Mouse (Mus musculus) forebrain, embryonic 10.5 days (tissue): ENCODE data around the gene Tpcn1. TPM values are rescaled to one million over a fixed set of nuclear protein-coding genes. Genes with fewer than 3 reads are reported as not detected.

Experiments
- DNase-seq: peaks from one replicate; pipeline ENCODE4 v3.0.0-alpha.2; 2017; ENCODE audit warnings: low spot score; ENCODE audit errors: extremely low spot score
- H3K27ac ChIP-seq: fragments of 300-500 bp; sonication (generic); 2 replicates; pipeline ENCODE4 v1.5.1; 2016; ENCODE audit warnings: mild to moderate bottlenecking
- H3K27me3 ChIP-seq: fragments of 300-500 bp; sonication (generic); 2 replicates; pipeline ENCODE4 v1.6.1; 2016; ENCODE audit warnings: mild to moderate bottlenecking; ENCODE audit not compliant: poor library complexity, severe bottlenecking
- H3K36me3 ChIP-seq: fragments of 300-500 bp; sonication (generic); replicated peaks from 2 replicates; pipeline ENCODE4 v1.6.1; 2016; ENCODE audit warnings: mild to moderate bottlenecking, moderate library complexity
- H3K4me1 ChIP-seq: fragments of 300-500 bp; sonication (generic); 2 replicates; pipeline ENCODE4 v1.6.1; 2016
- H3K4me3 ChIP-seq: fragments of 300-500 bp; sonication (generic); 2 replicates; pipeline ENCODE4 v1.5.1; 2016; ENCODE audit warnings: mild to moderate bottlenecking, moderate library complexity
- H3K9me3 ChIP-seq: fragments of 300-500 bp; sonication (generic); 2 replicates; pipeline ENCODE4 v1.6.1; 2016; ENCODE audit warnings: mild to moderate bottlenecking, moderate library complexity
- WGBS: fragments of 180-500 bp; shearing (Covaris S2); methylation state at CpG from one replicate; pipeline ENCODE4 v1.1.7; 2016; 5-methylcytosine and 5-hydroxymethylcytosine counted together
- polyA plus RNA-seq: library from polyadenylated mRNA; unstranded; fragments of >200 nt; fragmentation: Nextera tagmentation; extraction: Ambion mirVana; gene quantifications from 2 replicates; pipeline ENCODE4 v1.2.1, GENCODE M21; 2016

The Tpcn1 gene
- polyA plus RNA-seq, 1 experiment from 2014 or later = 11.7 TPM

DNA sequence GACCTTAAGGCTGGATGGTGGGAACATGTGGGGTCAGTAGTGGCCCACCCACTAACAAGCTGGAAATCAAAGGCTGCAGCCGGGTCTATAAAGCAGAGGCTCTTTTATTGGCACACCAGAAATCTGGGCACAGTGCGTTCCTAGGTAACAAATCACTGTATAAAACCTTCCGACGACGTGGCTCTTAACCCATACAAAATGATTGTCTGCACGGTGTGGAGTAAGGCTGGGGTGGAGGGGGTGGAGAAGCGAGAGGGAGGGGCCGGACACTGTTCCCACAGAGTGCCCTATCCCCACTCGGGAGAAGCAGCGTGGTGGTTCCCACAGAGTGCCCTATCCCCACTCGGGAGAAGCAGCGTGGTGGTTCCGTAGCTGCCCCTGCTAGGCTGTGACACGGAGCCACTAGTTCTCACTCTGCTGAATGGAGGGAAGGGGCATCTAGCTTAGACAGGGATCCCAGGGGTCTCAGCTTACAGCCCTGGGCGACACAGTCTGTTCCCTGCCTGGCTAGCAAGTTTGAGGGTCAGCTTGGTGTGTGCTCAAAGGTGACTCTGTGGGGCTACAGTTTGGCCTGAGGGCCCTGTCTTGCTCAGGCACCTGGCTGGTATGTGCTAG lies 54.3 kb downstream of the Tpcn1 start:
- H3K27ac ChIP-seq = peak overlapping the region; percentile 72

DNA sequence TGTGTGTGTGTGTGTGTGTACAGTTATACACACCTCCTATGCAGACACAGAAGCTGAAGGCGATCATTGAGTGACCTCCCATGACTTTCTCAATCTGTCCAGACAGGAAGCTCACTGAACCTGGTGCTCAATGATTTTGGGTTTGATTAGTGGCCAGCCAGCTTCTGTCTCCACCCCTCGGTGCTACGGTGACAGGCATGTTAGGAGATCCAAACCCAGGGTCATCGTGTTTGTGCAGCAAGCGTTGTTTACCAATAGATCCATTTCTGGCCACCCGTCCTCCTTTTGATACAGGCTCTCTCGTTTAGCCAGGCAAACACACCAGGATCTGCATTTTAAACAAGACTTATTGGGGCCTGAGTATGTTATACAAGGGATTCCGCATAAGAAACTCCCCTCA lies 56.8 kb downstream of the Tpcn1 start:
- Histone ChIP-seq H3K27me3 (no peaks in the 10 kb centered on the region), H3K36me3 (peaks cover 6% of the 10 kb centered on the region; the same call in 1 of the 2 replicates), H3K9me3 (no peaks in the 10 kb centered on the region), H3K27ac (no peak overlapping the region), H3K4me3 (no peak overlapping the region), H3K4me1 (peaks cover 38% of the 10 kb centered on the region)
- 92% methylated on average over 8 of the region's 8 CpGs for WGBS
- DNase-seq = no peak

More for the DNA sequence above, 54.3 kb downstream of the Tpcn1 start:
- H3K9me3 ChIP-seq = no peaks in the 10 kb centered on the region
- 74% methylated on average over 15 of the region's 15 CpGs for WGBS
- H3K4me1 ChIP-seq = peaks cover 40% of the 10 kb centered on the region
- DNase-seq = no peak
- no peak overlapping the region for H3K4me3 ChIP-seq
- H3K27me3 ChIP-seq = no peaks in the 10 kb centered on the region
- H3K36me3 ChIP-seq = peaks cover 24% of the 10 kb centered on the region

DNA sequence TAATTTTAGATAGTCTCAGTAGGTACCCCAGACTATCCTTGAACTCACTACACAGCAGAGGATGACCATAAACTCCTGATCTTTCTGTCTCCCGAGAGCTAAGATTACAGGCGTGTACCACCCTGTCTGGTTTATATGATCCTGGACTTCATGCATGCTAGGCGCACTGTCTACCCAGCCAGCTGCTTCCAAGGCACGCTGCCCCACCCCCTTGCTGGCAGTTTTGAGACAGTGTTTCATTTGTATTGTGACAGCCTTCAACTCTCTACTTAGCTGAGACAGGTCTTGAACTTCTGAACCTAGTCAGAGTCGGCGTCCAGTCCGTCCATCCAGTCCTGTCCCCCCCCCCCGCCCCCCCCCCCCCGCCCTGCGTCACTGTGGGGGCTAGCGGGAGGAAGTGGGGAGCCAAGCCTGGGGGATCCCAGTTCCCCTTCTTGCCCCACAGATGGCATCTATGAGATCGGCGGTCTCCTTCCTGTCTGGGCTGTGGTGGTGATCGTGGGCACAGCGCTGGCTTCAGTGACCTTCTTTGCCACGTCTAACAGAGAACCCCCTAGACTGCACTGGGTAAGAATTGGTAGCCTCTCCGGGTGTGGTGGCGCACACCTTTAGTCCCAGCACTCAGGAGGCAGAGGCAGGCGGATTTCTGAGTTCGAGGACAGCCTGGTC lies 61.0 kb downstream of the Tpcn1 start:
- no peak overlapping the region for H3K27ac ChIP-seq
- H3K4me1 ChIP-seq = peaks cover 11% of the 10 kb centered on the region
- no peak for DNase-seq
- H3K27me3 ChIP-seq = no peaks in the 10 kb centered on the region
- 88% methylated on average over 17 of the region's 20 CpGs for WGBS
- H3K9me3 ChIP-seq = no peaks in the 10 kb centered on the region
- H3K36me3 ChIP-seq = peaks cover 6% of the 10 kb centered on the region; the same call in 1 of the 2 replicates
- no peak overlapping the region for H3K4me3 ChIP-seq

DNA sequence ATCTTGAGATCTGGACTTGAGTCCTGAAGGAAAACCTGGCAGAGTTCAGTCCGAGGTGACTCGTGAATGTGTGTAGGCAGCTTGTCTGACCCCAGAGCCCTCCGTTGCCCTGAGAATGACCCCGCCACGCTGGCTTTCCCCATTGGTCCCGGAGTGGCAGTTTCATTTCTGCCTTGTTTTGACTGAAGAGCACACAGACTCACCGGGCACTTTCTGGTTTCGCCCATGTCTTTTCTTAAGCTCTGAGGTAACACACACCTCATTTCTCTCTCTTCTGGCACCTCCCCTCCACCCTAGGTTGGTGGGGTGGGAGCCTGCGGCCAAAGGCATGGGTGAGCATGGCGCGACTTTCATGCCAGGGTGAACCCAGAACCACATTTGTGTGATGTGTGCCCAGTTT lies 62.2 kb downstream of the Tpcn1 start:
- H3K27ac ChIP-seq = no peak overlapping the region
- no peaks in the 10 kb centered on the region for H3K27me3 ChIP-seq
- no peak for DNase-seq
- WGBS = 79% methylated on average over 11 of the region's 11 CpGs
- H3K36me3 ChIP-seq = peaks cover 6% of the 10 kb centered on the region; the same call in 1 of the 2 replicates
- peaks cover 11% of the 10 kb centered on the region for H3K4me1 ChIP-seq
- H3K9me3 ChIP-seq = no peaks in the 10 kb centered on the region
- H3K4me3 ChIP-seq = no peak overlapping the region

DNA sequence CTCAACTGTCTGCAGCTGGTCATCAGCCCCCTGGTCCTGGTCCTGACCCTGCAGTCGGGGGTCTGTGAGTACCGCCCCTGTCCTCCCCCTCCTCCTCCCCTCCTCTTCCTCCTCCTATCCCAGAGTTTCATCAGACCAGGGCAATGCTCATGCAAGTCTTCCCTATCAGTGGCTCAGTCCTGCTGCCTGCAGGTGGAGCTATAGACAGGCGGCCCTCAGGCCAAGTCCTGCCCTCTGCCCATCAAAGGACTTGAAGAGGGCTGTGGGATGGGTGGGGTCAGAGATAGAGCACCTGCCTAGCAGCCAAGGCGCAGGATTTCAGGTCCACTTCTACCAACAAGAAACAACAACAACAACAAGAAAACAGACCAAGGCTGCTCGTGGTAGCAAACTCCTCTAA lies 62.7 kb downstream of the Tpcn1 start:
- Histone ChIP-seq H3K4me3 (no peak overlapping the region), H3K27me3 (no peaks in the 10 kb centered on the region), H3K36me3 (peaks cover 6% of the 10 kb centered on the region; the same call in 1 of the 2 replicates), H3K27ac (no peak overlapping the region), H3K9me3 (no peaks in the 10 kb centered on the region), H3K4me1 (peaks cover 11% of the 10 kb centered on the region)
- DNase-seq = no peak
- 38% methylated on average over 5 of the region's 5 CpGs for whole genome bisulfite sequencing

DNA sequence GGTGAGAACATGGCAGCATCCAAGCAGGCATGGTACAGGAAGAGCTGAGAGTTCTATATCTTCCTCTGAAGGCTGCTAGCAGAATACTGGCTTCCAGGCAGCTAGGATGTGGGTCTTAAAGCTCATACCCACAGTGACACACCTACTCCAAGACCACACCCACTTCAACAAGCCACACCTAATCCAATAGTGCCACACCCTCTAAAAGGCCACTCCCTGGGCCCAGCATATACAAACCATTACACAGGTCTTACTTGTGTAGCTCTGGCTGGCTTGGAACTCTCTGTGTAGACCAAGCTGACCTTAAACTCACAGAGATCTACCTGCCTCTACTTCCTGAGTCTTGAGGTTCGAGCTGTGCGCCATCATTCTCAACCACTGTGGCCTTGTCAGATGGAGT lies 63.7 kb downstream of the Tpcn1 start:
- no peak for DNase-seq
- Histone ChIP-seq H3K27ac (no peak overlapping the region), H3K4me1 (peaks cover 11% of the 10 kb centered on the region), H3K36me3 (peaks cover 6% of the 10 kb centered on the region; the same call in 1 of the 2 replicates), H3K27me3 (no peaks in the 10 kb centered on the region), H3K9me3 (no peaks in the 10 kb centered on the region), H3K4me3 (no peak overlapping the region)
- 92% methylated on average over 2 of the region's 2 CpGs for WGBS

DNA sequence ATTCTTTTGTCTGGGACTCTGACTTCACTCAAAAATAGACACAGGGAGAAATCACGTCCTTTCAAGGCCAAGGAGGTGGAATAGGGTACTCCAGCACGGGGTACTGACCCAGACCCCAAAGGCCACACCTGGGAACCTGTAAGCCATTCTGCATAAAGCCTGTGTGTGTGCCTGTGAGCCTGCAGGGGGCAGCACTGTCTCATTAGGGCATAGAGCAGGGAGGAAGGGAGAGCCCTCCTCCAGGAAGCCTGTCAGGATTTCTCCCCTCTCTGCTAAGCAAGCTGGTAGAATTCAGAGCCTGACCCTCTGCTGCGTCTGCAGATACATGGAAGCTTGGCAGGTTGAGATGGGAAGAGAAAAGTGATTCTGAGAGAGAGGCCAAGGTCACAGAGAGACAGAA lies 65.8 kb downstream of the Tpcn1 start:
- no peak for DNase-seq
- peaks cover 16% of the 10 kb centered on the region for H3K4me1 ChIP-seq

DNA sequence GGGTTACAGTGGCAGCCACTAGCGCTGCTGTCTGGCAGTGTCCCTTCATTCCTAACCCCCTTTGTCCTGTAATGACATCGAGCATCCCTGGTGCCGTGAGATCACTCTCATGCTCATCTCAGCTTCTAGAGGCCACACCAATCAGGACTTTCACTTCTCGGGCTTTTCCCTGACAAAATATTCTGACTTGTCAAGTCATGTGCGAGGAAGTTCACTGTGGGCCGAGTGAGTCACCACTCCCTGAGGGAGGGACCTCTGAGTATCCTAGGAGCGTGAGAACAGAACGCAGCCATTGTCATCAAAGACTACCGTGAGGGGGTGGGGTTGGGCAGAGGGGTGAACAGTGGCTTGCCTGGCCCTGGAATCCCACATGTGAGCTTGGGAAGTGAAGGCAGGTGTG lies 70.9 kb downstream of the Tpcn1 start:
- H3K27me3 ChIP-seq = peaks cover 13% of the 10 kb centered on the region
- H3K9me3 ChIP-seq = no peaks in the 10 kb centered on the region
- no peak for DNase-seq
- H3K4me3 ChIP-seq = no peak overlapping the region
- H3K4me1 ChIP-seq = peaks cover 40% of the 10 kb centered on the region
- peak overlapping the region; percentile 44; the same call in 1 of the 2 replicates for H3K27ac ChIP-seq
- H3K36me3 ChIP-seq = no peaks in the 10 kb centered on the region
- 66% methylated on average over 9 of the region's 9 CpGs for WGBS

More for the DNA sequence above, 65.8 kb downstream of the Tpcn1 start:
- no peak overlapping the region for H3K27ac ChIP-seq
- no peaks in the 10 kb centered on the region for H3K27me3 ChIP-seq
- 81% methylated on average over 3 of the region's 3 CpGs for WGBS
- H3K4me3 ChIP-seq = no peak overlapping the region
- peaks cover 3% of the 10 kb centered on the region; the same call in 1 of the 2 replicates for H3K36me3 ChIP-seq
- no peaks in the 10 kb centered on the region for H3K9me3 ChIP-seq

DNA sequence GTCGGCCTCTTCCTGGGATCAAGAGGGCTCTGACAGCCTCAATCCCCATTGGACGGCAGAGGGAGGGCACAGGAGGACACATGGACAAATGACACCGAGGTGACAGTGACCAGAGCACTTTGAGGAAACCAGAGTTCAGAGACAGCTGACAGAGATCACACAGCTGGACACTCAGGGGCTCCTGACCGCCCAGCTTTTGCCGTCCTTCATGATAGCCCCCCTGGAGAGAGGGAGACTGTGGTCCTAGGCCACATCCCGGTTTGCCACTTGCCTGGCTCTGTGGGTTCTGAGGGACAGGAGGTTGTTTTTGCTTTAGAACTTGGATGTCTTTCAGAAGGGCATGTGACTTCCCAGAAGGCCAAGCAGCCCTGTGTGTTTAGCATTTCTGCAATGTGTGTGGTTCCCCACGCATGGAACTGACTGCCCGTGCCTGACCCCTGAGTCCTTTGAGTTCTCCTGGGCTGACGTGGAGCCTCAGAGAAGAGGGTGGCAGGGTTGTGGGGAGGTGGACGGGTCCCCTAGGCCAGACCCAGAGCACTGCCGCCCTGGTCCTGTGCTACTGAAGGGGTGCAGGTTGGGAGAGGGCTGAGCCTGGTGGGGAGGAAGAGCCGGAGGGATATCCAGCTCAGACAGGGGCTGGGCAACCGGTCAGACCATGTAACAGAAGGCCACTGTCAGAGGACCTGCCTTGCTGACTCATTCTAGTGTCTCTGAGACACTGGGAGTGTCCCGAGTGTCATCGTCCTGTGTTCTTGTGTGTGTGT lies 72.1 kb downstream of the Tpcn1 start:
- DNase-seq = no peak
- Histone ChIP-seq H3K27me3 (peaks cover 25% of the 10 kb centered on the region), H3K36me3 (no peaks in the 10 kb centered on the region), H3K27ac (peak overlapping the region; percentile 36; the same call in 1 of the 2 replicates), H3K4me3 (no peak overlapping the region), H3K9me3 (no peaks in the 10 kb centered on the region), H3K4me1 (peaks cover 48% of the 10 kb centered on the region)
- WGBS = 74% methylated on average over 15 of the region's 15 CpGs

DNA sequence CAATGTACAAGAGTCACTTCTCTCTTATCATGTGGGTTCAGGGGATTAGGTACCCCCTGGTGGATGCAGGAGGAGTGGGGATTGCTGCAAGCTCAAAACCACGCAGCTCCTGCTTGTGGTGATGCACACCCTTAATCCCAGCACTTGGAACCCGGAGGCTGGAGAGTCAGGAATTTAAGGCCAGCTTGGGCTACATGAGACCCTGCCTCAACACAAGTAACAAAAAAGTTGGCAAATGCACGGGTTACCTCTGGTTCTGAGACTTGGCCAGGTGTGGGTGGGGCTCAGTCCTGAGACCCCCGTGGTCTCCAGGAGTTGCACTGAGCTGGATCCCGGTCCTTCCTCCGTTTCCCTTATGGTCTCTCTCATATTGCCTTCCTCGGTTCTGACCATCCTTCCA lies 73.0 kb downstream of the Tpcn1 start:
- DNase-seq = no peak
- H3K27ac ChIP-seq = 0 out of 2 replicates have a peak overlapping the region, but pooled peaks have one; percentile 2
- H3K4me3 ChIP-seq = no peak overlapping the region
- H3K9me3 ChIP-seq = no peaks in the 10 kb centered on the region
- peaks cover 57% of the 10 kb centered on the region for H3K4me1 ChIP-seq
- no peaks in the 10 kb centered on the region for H3K36me3 ChIP-seq
- 77% methylated on average over 7 of the region's 7 CpGs for WGBS
- peaks cover 28% of the 10 kb centered on the region for H3K27me3 ChIP-seq

DNA sequence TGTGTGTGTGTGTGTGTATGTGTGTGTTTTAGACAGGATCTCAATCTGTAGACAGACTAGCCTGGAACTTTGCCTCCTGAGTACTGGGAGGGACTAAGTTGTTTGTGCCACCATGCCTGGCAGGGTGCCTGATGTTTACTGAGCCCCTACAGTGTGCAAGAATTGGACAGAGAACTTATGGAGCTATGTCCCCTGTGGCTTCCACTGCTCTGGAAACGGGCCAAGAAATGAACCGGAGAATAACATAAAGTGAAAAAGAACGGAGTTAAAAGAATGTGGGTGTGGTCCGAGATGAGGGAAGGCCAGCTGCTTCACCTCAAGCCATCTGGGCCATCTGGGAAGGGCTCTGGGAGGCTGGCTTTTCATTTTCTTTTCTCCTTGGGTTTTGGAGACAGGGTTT lies 73.7 kb downstream of the Tpcn1 start:
- Histone ChIP-seq H3K4me3 (no peak overlapping the region), H3K36me3 (no peaks in the 10 kb centered on the region), H3K27ac (no peak overlapping the region), H3K4me1 (peaks cover 63% of the 10 kb centered on the region), H3K27me3 (peaks cover 28% of the 10 kb centered on the region), H3K9me3 (no peaks in the 10 kb centered on the region)
- no peak for DNase-seq
- WGBS = 65% methylated on average over 4 of the region's 4 CpGs

DNA sequence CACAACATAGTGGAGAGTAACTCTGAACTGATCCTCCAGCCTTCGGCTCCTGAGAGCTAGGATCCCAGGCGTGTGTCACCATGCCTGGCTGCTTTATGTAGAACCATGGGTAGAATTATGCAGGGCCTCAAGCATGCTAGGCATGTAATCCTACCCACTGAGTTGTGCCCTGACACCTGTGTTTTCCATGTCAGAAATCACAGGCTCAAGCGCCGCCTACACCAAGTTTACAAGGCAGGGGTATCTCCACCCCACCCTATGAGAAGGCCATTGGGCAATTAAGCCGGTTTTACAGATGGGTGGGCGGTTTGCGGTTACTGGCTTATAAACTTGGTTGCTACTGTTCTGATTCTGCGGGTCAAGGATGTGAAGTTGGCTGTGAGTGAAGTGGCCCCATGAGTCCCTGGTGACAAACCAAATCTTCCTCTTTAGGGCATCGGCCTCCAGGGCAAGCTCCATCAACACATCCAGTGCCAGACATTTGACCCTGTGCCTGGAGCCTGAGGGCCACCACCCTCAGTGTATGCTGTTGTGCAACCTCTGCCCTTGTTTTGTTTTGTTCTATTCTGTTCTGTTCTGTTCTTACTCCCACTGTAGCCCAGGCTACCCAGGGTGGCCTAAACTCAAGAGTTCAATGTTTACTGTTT lies 74.3 kb downstream of the Tpcn1 start:
- Histone ChIP-seq H3K9me3 (no peaks in the 10 kb centered on the region), H3K36me3 (no peaks in the 10 kb centered on the region), H3K27me3 (peaks cover 28% of the 10 kb centered on the region), H3K4me3 (no peak overlapping the region), H3K4me1 (peaks cover 63% of the 10 kb centered on the region), H3K27ac (no peak overlapping the region)
- 92% methylated on average over 9 of the region's 9 CpGs for WGBS
- DNase-seq = no peak
